Mouse (Mus musculus): ENCODE data around the gene Zbtb42.

DNA sequence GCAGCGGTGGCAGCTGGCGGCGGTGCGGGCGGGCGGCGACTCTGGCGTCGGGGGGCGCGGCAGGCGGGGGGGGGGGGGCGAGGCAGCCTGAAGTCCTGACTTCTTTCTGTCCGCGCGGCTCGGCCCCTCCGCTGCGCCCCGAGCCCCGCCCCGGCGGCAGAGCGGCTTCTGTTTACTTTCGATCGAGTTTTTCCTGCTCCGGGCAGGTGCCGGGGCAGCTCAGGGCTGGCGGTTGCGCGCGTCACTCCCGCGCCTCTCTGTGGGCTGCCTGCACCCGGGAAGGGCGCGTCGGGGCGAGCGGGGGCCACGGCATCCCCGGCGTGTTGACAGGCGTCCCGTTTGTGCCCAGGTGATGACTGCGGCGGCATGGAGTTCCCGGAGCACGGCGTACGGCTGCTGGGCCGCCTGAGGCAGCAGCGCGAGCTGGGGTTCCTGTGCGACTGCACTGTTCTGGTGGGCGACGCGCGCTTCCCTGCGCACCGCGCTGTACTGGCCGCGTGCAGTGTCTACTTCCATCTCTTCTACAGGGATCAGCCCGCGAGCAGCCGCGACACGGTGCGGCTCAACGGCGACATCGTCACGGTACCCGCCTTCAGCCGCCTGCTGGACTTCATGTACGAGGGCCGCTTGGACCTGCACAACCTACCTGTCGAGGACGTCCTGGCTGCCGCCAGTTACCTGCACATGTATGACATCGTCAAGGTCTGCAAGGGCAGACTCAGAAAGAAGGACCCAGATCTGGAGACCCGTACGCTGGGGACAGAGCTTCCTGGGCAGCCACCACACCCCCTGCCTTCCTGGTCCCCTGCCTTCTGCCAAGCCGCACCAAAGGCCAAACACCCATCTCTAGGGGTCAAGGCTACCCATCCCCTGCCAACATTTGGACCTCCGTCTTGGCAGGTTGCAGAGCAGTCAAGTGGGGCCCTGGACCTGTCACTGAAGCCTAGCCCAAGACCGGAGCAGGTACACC, 684 bp downstream of the Zbtb42 start:
- TF ChIP-seq POLR2A (IDR thresholded peaks at IDR 0.05; ENCODE audit: insufficient read depth, low read depth, low read length) (no peak), EP300 (IDR thresholded peaks at IDR 0.05; ENCODE audit: insufficient read depth, low read depth, low read length) (no peak), CTCF (IDR thresholded peaks at IDR 0.05) (no peak)

All from heart, adult 2 months (tissue).